Mouse (Mus musculus) layer of hippocampus, adult 18-20 months (tissue): Measurements from ENCODE around the gene Il23a. TPM values are rescaled to one million over a fixed set of nuclear protein-coding genes. Genes with fewer than 3 reads are reported as not detected.
"Not testable (repeated sequence)": the region's sequence is repeated elsewhere in the genome, so short reads cannot be mapped to it uniquely, and the experiment has no call there.

Experiments
- DNase-seq, 2 experiments: peaks; one replicate each; pipeline ENCODE4 v3.0.0; 2022; ENCODE audit warnings: low spot score in 2 of 2
- long read RNA-seq: library from polyadenylated mRNA; stranded (forward); transcript quantifications from one replicate; pipeline ENCODE4 v2.0.0, GENCODE M21; 2021
- total RNA-seq, 2 experiments: library from RNA; stranded (reverse); gene quantifications; 2 replicates each; pipeline ENCODE4 v1.2.3; 2021

The Il23a gene
- not detected for total RNA-seq
- long read RNA-seq: 0 reads

DNA sequence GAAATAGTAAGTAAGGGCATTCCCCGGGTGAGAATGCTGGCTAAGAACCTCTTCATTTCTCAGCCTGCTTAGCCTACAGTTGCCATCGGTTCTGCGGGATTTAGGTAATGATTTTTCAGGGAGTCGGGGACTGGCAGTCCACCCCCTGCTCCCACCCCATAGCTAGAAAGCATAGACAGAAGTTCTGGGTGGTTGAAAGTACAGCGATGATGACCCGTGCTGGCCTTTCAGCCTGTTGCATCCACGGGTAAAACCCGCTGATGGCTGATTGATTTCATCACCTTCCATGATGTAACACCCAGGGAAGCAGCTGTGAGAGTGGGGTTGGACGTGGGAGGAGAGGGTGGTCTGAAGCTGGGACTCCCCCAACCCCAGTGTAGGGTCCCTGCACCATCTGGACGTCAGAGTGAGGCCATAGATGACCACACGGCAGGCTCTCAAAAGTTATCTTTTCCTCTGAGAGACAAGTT, at the start of gene Il23a:
Gene Il23a (minus strand): TSS at position 51 of the 470 bp plus-strand sequence.
- no peak for DNase-seq

DNA sequence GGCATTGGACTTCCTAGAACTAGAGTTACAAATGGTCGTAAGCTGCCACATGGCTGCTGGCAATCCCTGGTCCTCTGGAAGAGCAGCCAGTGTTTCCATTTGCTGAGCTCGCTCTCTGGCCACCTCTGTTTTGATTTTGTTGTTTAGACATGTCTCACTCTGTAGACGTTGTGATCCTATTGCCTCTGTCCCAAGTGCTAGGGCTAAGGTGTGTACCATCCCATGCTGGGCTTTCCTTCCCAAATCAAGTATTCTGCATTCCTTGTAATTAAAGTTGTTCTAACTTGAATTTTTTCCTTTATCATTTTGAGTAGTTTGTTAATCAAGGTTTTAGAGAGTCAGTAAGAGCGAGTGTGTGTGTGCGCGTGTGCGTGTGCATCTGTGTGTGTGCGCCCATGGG, 49.0 kb upstream of the Il23a start:
- no peak for DNase-seq

DNA sequence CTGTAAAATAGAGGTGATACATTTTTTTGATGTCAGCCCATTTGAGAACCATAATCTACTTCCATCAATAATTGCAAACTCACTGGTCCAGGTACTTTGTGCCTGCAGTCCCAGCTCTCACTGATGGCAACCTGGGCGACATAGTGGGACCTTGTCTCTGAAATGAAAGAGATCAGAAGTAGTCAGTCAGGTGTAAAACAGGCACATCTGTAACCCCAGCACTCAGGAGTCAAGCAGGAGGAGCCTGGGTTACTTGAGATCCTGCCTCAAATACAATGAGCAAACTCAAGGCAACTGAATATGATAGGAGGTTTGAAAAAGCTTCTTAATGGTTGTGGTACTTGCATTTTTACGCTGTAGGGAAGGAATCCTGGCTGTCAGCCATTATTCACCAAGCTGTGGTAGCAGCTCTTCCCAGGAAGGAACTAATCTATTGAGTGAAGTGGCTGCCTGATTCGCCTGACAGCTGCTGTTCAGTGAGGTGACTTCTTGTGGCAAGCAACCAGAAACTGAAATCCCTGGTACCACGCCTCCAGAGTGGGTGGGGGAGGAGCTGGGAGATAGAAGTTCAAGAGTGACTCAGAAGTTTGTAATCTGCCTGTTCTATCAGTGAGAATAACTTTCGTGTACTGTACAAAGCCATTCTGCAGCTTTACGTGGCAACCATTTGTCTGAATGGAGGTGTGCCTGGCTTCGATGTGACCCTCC, 46.2 kb upstream of the Il23a start:
- DNase-seq: peak; percentile 63 to 79

DNA sequence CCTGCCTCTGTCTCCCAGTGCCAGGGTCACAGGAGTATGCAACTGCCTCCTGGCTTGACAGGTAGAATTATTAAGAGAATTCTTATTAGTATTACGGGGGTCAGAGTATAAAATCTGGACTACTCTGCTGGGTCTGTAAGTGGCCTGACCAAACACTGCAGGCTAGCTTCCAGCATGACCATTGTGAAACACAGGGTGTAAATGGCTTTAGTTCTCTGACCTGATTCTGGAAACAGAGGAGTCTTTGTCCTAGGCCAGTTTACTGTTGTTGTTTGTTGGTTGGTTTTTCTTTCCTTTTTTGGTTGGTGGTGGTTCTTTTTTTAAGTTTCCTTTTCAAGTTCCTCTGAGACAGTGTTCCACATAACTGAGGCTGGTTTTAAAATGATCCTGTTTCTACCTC, 44.9 kb upstream of the Il23a start:
- DNase-seq: peak in 1 of 2 experiments; percentile 35

DNA sequence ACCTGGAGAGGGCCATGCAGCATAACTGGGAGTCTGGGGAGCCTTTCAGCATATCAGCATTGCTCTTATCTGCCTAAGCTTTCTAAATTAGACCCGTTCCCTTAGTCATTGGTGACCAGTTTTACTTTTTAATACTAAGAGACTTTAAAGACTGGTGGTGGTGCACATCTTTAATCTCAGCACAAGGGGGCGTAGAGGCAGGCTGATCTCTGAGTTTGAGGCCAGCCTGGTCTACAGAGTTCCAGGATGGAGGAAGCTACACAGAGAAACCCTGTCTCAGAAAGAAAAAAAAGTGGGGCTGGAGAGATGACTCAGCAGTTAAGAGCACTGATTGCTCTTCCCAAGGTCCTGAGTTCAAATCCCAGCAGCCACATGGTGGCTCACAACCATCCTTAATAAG, 41.7 kb upstream of the Il23a start:
- no peak for DNase-seq

DNA sequence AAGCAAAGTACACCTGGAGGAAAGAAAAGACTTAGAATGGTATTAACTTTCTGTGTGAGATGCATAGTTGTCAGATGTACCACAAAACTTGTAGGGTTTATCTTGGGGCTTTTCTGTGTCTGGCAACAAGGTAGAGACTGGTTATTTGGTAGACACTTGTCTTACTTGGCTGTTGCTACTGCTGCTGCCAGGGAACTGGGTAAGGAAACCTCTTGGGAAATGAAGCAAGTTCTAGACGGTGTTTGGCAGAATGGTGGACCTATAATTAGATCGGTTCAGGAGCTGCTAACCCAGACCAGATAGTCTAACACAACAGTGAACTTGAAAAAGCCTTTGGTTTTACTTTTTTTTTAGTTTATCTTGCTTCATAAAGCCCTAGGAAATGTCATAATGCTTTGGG, 40.4 kb upstream of the Il23a start:
- DNase-seq: no peak

DNA sequence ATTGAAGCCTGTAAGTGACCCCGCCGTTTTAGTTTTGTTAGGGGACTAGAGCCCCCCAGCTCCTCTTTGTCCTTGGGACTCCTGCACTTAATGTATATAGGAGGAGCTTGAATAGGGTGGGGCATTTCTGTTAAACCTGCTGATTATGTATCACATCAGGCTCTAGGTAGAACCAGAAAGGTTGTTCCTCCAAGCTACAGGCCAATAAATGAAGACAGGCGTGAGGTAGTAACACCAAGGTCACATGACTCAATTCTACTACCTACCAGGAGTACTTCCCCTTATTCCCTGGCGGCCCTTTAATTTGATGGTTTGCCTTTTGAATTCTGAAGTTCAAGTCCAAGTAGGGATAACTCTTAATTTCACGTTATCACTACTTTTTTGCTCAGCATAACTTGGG, 39.9 kb upstream of the Il23a start:
- DNase-seq: no peak

DNA sequence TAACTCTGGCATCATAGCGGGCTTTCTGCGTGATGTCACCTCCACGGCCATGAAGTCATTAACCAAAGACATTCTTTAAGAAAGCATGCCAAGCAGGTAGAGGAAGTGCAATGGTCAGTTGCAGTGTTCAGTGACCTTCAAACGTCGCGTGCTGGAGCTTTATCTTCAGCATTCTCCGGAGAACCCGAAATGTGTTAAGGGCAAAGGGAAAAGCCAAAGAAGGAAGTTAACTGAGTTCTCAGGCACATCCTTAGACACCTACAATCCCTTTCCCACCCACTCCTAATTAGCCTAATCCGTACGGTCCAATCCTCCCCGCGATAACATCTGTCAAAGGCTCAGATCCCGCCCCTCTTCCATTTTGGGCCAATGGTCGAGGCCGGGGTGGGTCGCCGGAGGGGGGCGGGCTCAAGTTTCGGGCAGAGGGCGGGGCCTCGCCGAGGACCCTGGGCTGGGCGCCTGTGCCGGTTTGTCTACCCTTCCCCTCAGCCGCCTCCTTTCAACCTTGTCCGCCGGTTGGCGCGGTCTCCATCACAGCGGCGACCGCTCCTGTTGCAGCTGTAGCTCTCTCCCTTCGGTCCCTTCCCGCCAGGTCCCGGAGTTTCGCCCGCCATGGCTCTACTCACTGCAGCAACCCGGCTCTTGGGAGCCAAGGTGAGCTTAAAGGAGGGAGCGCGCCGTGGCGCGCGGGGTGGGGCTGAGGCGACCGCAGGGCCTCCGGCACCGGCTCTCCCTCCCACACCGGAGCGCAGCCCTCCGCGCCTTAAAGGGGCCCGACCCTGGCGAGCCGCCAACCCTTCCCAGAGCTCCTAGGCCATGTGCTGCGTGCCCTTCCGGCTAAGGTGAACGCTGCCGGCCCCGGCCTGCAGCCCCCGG, 39.0 kb upstream of the Il23a start, which contains the start of gene Cs:
Gene Cs (plus strand): TSS at position 429 of the 876 bp plus-strand sequence.
- DNase-seq: peak; percentile 92 to 98

DNA sequence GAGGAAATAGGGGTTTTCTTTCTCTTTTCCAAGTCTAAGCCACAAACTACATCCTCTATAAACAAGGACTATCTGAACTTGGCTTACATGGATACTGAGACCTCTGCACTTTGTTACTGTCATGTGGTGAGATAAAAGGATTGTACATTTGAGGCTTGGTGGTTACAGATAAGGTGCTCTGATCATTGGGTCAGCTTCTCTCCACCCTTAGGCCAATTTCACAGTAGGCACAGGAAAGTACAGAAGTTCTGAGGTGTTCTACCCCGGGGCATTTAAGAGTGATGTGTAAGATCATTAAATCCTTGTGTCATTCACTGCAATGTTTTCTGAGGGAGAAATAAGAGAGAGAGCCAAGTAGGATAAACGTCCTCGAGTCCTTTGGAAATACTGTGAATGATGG, 38.0 kb upstream of the Il23a start:
- no peak for DNase-seq

DNA sequence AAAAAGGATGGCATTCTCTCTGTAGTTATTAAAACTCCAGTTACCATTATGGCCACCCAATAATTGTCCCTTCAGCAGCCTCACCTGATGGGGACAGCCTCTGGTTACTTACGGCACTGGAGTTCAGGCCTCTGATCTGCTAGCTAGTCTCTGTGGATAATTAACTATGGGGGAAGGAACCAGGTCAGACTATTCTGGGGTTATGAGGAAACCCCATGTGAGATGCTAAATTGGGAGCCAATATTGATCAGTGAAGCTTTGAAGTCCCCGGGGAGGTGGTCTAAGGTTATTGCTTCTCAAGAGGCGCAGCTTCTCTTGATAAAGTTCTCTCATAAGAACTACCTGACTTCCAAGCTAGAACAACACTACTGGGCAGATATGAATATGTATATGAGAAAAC, 37.6 kb upstream of the Il23a start:
- no peak for DNase-seq

DNA sequence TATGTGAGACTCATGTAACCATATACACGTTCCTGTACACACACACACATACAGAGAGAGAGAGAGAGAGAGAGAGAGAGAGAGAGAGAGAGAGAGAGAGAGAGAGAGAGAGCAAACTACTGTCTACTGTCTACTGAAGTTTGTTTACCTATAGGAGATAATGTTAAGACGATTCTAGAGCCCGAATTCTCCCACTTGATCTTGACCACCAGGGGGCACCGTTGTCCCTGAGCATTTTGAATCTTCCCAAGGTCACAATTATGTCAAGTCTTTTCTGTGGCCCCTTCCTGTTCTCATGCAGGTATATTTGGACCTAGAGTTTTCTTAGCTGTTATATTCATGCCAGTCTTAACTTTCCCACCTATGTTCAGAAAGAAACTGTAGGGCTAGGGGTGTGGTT, 37.0 kb upstream of the Il23a start:
- peak in 1 of 2 experiments; percentile 75 for DNase-seq

DNA sequence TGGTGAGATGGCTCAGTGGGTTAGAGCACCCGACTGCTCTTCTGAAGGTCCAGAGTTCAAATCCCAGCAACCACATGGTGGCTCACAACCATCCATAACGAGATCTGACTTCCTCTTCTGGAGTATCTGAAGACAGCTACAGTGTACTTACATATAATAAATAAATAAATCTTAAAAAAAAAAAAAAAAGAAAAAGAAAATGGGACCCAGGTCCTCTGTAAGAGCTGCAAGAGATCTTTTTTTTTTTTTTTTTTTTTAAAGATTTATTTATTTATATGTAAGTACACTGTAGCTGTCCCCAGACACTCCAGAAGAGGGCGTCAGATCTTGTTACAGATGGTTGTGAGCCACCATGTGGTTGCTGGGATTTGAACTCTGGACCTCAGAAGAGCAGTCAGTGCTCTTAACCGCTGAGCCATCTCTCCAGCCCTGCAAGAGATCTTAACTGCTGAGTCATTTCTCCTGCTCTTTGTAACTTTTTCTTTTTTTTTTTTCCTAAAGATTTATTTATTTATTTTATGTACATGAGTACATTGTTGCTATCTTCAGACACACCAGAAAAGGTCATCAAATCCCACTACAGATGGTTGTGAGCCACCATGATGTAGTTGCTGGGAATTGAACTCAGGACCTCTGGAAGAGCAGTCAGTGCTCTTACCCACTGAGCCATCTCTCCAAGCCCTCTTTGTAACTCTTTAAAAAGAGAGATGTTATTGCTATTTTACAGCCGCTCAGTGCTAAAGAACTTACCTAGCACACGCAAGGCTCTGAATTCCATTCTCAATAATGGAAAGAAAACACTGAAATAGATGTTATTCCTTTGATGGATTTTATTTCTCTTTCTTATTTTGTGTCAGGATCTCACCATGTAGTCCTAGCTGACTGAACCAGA, 34.1 kb upstream of the Il23a start:
- not testable (repeated sequence) for DNase-seq

DNA sequence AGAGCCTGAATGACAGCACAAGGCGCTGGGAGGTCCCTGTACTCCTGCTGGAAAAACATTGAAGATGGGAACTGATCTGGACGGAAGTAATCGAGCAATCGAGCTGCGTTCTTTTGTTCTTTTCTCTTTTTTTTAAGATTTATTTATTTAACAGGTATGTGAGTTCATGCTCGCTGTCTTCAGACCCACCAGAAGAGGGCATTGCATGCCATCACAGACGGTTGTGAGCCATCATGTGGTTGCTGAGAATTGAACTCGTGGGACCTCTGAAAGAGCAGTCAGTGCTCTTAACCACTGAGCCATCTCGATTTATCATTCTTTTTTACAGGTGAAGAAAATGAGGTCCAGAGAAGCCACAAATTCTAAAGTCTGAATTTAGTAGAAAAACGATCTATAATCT, 29.1 kb upstream of the Il23a start:
- DNase-seq: no peak

DNA sequence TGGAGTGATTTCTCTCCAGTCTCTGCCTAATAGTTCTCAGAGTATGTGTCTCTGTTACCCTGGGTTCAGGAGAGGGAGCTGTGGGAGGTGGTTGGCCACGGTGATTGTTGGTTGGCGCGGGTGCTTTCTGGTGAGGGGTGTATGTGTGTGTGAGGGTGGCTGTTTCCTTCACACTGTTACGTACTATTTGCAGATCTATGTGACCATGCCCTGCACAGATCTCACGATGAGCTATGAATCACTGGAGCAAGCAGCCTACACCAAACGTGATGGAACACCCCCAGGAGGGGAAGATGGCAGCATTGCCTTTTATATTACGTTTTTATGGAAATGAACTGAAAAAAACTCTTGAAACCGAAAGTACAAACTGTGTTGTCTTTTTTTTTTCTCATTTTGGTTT, 28.3 kb upstream of the Il23a start:
- no peak for DNase-seq

DNA sequence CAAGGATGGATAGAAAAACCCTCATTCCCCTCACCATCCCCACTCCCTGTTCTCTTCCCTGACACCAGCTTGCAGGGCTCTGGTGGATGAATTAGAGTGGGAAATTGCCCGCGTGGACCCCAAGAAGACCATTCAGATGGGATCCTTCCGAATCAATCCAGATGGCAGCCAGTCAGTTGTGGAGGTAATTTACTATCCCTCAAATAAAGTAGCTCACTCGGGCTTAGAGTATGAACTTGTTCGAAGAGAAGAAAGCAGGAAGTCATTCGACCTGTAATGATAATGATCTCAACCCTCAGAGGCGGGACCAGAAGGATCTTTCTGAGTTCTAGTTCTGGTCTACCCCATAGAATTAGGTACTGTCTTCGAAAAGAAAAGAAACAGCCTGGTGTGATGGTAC, 25.0 kb upstream of the Il23a start:
- no peak for DNase-seq

DNA sequence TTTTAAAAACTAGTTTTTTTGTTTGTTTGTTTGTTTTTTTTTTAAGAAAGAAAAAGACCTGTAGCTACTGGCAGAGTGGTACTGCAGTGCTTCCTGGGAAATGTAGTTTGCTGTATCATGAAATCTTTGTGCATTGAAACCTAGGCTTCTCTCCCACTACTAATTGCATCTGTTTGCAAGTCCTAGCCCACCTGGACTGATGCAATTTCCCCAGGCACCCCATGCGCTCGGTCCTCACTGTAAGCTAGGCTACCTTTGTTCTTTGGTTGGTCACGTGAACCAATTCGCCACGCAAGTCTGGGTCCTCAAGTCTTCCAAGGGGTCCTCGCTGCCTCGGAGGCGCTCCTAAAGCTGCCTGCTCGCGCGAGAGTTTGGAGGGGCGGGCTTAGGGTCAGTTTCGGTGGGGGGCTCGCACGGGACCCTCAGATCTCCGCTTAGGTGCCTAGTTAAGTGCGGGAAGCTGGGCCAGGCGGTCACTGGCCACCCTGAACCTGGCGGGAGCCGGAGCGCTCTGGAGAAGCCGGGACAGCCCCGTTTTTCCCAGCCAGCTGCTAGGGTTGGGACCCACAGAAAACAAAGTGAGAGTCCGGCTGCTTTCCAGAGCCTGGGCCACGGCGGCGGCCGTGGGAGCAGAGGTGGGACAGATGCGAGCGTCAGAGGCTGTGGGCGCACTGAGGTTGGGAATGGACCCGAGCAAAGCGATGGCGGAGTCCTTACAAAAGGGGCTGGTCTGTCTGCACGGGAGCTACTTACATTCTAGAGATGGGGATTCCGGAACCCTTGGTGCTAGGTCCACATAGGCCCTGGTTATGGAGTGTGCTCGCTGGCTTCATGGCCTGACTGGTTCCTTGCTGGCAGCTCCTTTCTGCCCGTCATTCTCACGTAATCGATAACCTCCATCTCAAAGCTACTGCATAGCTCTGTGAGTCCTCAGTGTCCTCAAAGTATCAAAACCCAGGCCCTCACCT, 23.9 kb upstream of the Il23a start, which contains the start of gene Cnpy2:
Gene Cnpy2 (plus strand): TSS at position 319 of the 968 bp plus-strand sequence.
- DNase-seq: peak; percentile 80 to 89

DNA sequence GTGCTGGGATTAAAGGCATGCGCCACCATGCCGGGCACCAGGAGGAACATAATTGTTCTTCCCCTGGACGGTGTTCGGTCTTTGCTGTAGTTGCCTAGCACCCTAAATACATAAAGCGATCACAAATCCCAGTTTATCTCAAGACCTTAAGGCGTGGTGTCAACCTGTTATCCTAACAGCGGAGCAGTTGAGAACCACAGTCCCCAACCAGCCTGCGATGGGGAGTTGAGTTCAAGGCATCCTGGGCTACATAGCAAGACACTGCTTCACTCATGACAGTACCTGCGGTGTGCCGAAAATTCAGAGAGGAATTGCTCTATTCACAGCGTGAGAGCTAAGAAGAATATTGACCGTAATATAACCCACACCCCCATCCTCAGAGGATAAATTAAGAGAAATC, 23.1 kb upstream of the Il23a start:
- DNase-seq: no peak

DNA sequence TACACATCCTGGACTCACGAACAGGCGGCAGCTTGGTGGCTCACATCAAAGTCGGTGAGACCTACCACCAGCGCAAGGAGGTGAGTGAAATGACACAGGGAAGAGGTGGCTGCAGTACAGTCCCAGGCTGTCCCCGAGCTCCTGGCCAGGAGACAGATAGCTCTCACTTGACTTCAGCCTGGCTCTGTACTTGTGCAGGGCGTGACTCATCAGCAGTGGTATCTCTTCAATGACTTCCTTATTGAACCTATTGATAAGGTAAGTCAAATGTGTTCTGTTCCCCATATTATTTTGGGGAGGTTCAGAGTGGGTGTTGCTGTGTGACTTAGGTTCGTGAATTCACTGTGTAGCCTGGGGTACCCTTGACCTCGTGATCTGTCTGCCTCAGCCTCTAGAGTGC, 17.0 kb upstream of the Il23a start:
- DNase-seq: no peak

DNA sequence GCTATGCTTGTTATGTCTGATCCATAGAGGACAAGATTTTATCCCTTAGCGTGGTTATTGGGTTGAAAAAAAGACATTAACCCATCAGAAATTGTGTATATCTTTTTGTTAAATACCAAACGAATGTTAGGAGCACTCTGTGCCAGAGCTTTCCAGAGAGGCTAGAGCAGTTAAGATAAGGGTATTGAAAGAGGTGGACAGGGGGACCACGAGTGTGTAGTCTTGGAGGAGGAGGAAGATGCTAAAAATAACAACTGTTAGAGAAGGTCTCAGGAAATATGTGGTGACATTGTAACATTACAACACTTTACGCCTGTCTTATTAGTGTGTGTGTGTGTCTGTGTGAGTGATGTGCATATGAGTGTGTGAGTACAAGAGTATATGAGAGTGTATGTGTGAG, 12.3 kb upstream of the Il23a start:
- no peak for DNase-seq

DNA sequence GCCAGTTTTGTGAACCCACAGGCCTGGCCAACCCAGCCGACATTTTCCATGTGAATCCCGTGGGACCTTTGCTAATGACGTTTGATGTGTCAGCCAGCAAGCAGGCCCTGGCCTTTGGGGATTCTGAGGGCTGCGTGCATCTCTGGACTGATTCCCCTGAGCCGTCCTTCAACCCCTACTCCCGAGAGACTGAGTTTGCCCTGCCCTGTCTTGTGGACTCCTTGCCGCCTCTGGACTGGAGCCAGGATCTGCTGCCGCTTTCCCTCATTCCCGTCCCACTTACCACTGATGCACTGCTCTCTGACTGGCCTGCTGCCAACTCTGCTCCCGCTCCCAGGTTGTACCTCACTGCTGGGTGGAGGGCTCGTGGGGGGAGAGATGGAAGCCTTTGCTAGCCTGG, 11.6 kb upstream of the Il23a start:
- DNase-seq: no peak
